Mouse (Mus musculus) stomach, embryonic 16.5 days (tissue): Measurements from ENCODE around the gene Pnkp. TPM values are rescaled to one million over a fixed set of nuclear protein-coding genes. Genes with fewer than 3 reads are reported as not detected.

ENCODE experiments used
- ATAC-seq: fragments of 200-750 bp; cut with Nextera tagmentation; 2 replicates; pipeline ENCODE4 v1.8.0; 2017; ENCODE audit warnings: moderate number of reproducible peaks, moderate TSS enrichment; ENCODE audit not compliant: insufficient read depth, low FRiP score
- H3K27ac ChIP-seq: fragments of 300-500 bp; sonication (generic); 2 replicates; pipeline ENCODE4 v1.5.1; 2014; ENCODE audit warnings: low read length
- H3K27me3 ChIP-seq: fragments of 300-500 bp; sonication (generic); 2 replicates; pipeline ENCODE4 v1.6.1; 2014; ENCODE audit warnings: low read length, control low read depth, mixed read lengths; ENCODE audit not compliant: control insufficient read depth, insufficient read depth
- H3K36me3 ChIP-seq: fragments of 300-500 bp; sonication (generic); 2 replicates; pipeline ENCODE4 v1.6.1; 2014; ENCODE audit warnings: low read length; ENCODE audit not compliant: control insufficient read depth, insufficient read depth
- H3K4me1 ChIP-seq: fragments of 300-500 bp; sonication (generic); 2 replicates; pipeline ENCODE4 v1.6.1; 2014; ENCODE audit warnings: low read length, control low read depth, mixed read lengths; ENCODE audit not compliant: control insufficient read depth, insufficient read depth
- H3K4me2 ChIP-seq: fragments of 300-500 bp; sonication (generic); 2 replicates; pipeline ENCODE4 v1.6.1; 2014; ENCODE audit warnings: low read depth, low read length, mixed read lengths
- H3K4me3 ChIP-seq: fragments of 300-500 bp; sonication (generic); replicated peaks from 2 replicates; pipeline ENCODE4 v1.5.1; 2014; ENCODE audit warnings: mild to moderate bottlenecking, low read length
- H3K9ac ChIP-seq: fragments of 300-500 bp; sonication (generic); 2 replicates; pipeline ENCODE4 v1.6.1; 2014; ENCODE audit warnings: low read length
- H3K9me3 ChIP-seq: fragments of 300-500 bp; sonication (generic); replicated peaks from 2 replicates; pipeline ENCODE4 v1.6.1; 2016; ENCODE audit warnings: low read length, control low read depth; ENCODE audit not compliant: control insufficient read depth
- WGBS: fragments of 180-500 bp; shearing (Covaris S2); extraction: QIAGEN DNeasy Blood & Tissue Kit; methylation state at CpG from one replicate; pipeline ENCODE4 v1.1.7; 2014; 5-methylcytosine and 5-hydroxymethylcytosine counted together
- polyA plus RNA-seq: library from polyadenylated mRNA; unstranded; fragments of >200 nt; fragmentation: Nextera tagmentation; extraction: Ambion mirVana; gene quantifications from 2 replicates; pipeline ENCODE4 v1.2.1, GENCODE M21; 2015

Gene Pnkp
- polyA plus RNA-seq, 1 experiment from 2014 or later, result 32.6 TPM

DNA sequence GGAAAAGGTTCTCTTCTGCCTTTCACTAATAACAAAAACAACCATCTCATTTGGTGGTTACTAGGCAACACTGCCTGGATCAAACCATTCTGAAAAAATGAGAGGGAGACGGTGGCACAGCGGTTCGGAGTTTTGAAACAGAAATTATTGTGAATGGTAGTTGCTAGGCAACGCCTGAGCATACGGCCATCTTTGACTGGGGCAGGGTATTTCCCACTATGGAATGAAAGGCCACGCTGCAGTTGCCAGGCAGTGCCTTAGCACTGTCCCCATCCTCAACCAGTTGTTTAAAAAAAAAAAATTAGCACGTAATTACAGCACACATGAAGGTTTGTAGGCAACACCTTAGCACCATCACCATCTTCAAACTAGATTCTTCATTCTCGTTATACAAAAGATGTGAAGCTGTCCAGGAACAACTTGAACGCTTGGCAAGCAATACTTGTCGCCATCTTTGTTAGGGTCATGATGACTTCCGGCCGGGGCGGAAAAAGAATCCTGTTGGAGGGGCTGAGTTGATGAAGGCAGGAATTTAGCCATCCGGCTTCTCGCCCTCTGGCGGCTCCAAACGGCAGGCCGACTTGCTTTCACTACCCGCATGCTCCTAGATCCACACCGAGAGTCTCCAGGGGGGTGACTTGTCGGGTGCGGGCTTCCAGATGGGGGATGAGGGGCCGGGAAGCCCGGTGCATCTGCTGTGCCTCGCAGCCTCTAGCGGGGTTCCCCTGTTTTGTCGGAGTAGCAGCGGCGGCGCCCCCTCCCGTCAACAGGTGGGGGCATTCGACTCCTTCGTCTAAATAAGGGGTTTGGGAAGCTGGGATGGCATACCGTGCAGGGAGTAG lies 38.9 kb downstream of the Pnkp start, which contains the start of gene Fuz:
Gene Fuz, plus strand, starts transcription at position 487 of the 842 bp plus-strand sequence.
- peaks cover 41% of the 10 kb centered on the region for H3K4me1 ChIP-seq
- H3K4me3 ChIP-seq, result peak within 1 kb of the TSS; percentile 69
- peak within 1 kb of the TSS; percentile 89 for H3K27ac ChIP-seq
- H3K9ac ChIP-seq, result peak within 1 kb of the TSS; percentile 84
- H3K36me3 ChIP-seq, result 0 out of 2 replicates have a peak, but pooled peaks cover 8% of the 10 kb centered on the region
- H3K9me3 ChIP-seq, result no peaks in the 10 kb centered on the region
- ATAC-seq, result peak; percentile 51
- peak within 1 kb of the TSS; percentile 71 for H3K4me2 ChIP-seq
- 1% methylated on average over 34 of the region's 34 CpGs for WGBS
- no peaks in the 10 kb centered on the region for H3K27me3 ChIP-seq

DNA sequence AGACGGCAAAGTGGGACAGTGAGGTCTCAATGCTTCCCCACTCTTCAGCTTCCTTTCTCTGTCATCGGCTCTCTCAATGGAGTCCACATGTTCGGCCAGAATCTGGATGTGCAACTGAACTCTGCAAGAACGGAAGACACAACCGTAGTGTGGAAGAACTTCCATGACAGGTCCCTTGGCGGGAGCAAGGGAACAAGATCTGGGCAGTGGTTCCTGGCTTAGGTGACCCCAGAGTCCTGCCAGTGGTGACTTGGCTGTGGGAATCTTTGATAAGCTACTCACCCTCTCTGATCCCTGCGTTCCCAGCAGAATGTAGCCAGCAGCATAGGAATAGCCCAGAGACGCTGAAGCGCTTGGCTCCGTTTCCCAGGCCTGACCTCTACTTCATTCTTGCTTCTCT lies 39.6 kb downstream of the Pnkp start:
- H3K36me3 ChIP-seq, result 0 out of 2 replicates have a peak, but pooled peaks cover 8% of the 10 kb centered on the region
- no peaks in the 10 kb centered on the region for H3K9me3 ChIP-seq
- H3K27ac ChIP-seq, result peak overlapping the region; percentile 89
- peak overlapping the region; percentile 71 for H3K4me2 ChIP-seq
- H3K9ac ChIP-seq, result peak overlapping the region; percentile 84
- WGBS, result 33% methylated on average over 10 of the region's 10 CpGs
- H3K4me3 ChIP-seq, result peak overlapping the region; percentile 69
- H3K4me1 ChIP-seq, result peaks cover 36% of the 10 kb centered on the region
- no peak for ATAC-seq
- no peaks in the 10 kb centered on the region for H3K27me3 ChIP-seq

DNA sequence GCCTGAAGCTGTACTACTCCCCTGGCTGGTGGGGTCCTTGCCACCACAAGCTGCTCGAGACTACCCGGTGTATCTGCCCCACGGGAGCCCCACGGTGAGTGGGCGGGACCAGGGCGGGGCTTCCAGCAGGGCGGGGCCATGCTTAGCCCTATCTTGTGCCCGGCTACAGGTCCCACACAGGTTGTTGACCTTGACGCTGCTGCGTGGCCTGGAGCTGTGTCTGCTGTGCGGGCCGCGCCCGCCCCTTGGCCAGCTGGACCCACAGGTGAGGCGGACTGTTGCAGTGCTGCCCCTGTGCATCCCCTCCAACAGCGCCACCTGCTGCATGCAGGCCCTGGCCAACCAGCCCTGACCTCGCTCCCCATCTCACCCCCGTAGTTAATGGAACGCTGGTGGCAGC lies 41.7 kb downstream of the Pnkp start:
- H3K4me3 ChIP-seq, result no peak overlapping the region
- ATAC-seq, result no peak
- no peaks in the 10 kb centered on the region for H3K9me3 ChIP-seq
- WGBS, result 32% methylated on average over 19 of the region's 19 CpGs
- H3K4me2 ChIP-seq, result no peak overlapping the region
- peaks cover 36% of the 10 kb centered on the region for H3K4me1 ChIP-seq
- no peak overlapping the region for H3K27ac ChIP-seq
- 0 out of 2 replicates have a peak, but pooled peaks cover 9% of the 10 kb centered on the region for H3K36me3 ChIP-seq
- 0 out of 2 replicates have a peak overlapping the region, but pooled peaks have one; percentile 10 for H3K9ac ChIP-seq
- no peaks in the 10 kb centered on the region for H3K27me3 ChIP-seq

DNA sequence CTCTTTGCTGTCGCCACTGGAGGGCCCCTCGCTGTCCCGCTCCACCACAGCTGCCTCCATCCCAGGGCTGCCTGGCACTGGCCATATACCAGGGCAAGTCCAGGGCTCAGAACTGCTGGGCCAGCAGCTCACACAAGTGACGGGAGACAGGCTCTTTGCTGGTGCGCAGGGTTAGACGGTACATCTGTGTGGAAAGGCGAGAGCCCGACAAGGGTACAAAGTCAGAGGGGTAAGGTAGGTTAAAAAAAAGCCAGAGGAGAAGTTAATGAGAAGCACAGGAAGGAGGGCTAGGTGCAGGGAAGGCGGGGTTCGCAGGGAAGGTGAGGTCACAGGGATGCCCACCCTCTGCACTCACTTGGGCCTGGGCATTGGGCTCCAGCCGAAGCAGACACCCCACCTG lies 43.7 kb downstream of the Pnkp start:
- no peaks in the 10 kb centered on the region for H3K27me3 ChIP-seq
- no peak for ATAC-seq
- peaks cover 27% of the 10 kb centered on the region; the same call in 1 of the 2 replicates for H3K36me3 ChIP-seq
- 88% methylated on average over 11 of the region's 11 CpGs for WGBS
- 0 out of 2 replicates have a peak overlapping the region, but pooled peaks have one; percentile 26 for H3K9ac ChIP-seq
- H3K4me3 ChIP-seq, result no peak overlapping the region
- H3K4me1 ChIP-seq, result peaks cover 27% of the 10 kb centered on the region
- no peak overlapping the region for H3K4me2 ChIP-seq
- no peaks in the 10 kb centered on the region for H3K9me3 ChIP-seq
- no peak overlapping the region; the same call in 1 of the 2 replicates for H3K27ac ChIP-seq

DNA sequence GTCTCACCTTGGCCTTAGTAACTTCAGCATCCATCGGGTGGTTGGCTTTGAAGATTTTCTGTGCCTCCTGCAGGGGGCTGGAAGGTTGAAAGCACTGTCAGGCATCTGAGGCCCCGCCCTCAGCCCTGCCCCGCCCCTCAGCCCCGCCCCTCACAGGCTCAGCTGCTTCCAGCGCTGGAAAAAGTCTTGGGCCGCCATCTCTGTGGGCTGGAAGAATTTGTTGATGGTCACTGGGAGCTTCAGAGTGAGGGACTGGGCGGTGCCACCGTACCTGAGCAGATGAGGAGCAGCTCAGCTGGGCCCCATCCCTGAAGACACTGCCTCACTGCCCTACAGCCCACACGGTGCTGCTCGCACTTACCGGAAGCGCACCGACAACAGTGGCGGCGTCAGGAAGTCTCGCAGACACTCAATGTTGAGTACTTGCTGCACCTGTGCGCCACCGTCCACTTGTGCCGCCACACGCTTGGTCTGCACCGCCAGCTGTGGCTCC lies 44.3 kb downstream of the Pnkp start:
- no peaks in the 10 kb centered on the region for H3K9me3 ChIP-seq
- H3K36me3 ChIP-seq, result peaks cover 32% of the 10 kb centered on the region; the same call in 1 of the 2 replicates
- ATAC-seq, result peak; percentile 54; the same call in 1 of the 2 replicates
- 13% methylated on average over 21 of the region's 21 CpGs for WGBS
- H3K27ac ChIP-seq, result no peak overlapping the region
- H3K4me1 ChIP-seq, result peaks cover 27% of the 10 kb centered on the region
- peak overlapping the region; percentile 62 for H3K9ac ChIP-seq
- H3K4me3 ChIP-seq, result peak overlapping the region; percentile 35
- peak overlapping the region; percentile 58 for H3K4me2 ChIP-seq
- no peaks in the 10 kb centered on the region for H3K27me3 ChIP-seq

DNA sequence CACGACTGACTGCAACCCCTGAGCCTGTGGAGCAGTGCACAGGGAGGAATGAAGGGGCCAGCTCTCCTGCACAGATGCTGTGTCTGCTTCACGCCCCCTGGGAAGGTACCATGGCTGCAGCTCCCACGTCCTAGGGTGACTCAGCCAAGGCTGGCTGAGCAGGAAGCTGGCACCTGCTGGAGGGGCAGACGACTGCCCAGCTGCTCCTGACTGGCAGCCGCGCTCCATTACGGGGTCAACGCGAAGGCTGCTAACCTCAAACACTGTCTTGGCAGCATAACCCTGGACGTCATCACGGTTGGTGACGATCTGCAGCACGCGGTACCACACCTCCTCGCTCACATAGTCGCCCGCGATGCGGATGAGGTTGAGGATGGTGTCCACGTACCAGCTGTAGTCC lies 48.5 kb downstream of the Pnkp start:
- Histone ChIP-seq H3K9me3 (no peaks in the 10 kb centered on the region), H3K4me2 (no peak overlapping the region), H3K27ac (no peak overlapping the region), H3K9ac (no peak overlapping the region), H3K36me3 (peaks cover 38% of the 10 kb centered on the region), H3K27me3 (no peaks in the 10 kb centered on the region), H3K4me3 (no peak overlapping the region), H3K4me1 (peaks cover 7% of the 10 kb centered on the region)
- no peak for ATAC-seq
- 91% methylated on average over 20 of the region's 20 CpGs for WGBS

DNA sequence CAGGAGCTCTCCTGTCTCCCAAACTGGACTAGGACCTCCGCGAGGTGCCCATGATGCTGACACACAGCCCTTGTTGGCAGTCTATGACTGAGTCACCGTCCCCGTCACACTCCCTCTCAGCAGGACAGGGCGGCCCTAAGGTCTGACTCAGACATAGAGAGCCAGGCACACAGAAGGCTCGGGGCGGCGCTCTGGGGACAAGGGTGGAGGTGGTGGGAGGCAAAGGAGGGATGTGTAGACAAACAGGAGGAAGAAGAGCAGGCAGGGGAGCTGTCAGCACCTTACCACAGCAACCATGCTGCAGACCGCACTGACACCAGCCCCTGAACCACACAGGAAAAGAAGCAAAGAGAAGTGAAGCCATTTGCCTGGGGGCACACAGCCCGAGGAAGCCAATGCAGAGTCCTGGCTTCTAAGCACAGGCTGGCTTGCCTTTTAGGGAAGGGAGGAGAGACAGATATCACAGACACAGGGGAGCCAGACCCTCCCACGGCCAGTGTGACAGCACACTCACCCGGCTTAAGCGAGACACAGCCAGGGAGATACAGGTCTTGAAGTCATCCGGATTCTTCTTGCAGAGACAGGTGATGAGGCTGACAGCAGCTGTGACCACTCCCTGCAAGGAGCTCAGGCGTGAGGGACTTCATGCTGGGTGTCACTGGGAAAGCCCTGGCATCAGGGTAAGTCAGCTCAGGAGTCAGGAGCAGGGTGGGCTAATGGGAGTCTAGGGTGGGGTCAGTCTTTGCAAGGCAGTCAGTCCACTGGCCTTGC lies 52.0 kb downstream of the Pnkp start:
- H3K4me3 ChIP-seq, result no peak overlapping the region
- WGBS, result 86% methylated on average over 15 of the region's 15 CpGs
- H3K9me3 ChIP-seq, result no peaks in the 10 kb centered on the region
- no peak overlapping the region for H3K27ac ChIP-seq
- no peak overlapping the region for H3K4me2 ChIP-seq
- H3K9ac ChIP-seq, result no peak overlapping the region
- no peaks in the 10 kb centered on the region for H3K27me3 ChIP-seq
- H3K36me3 ChIP-seq, result peaks cover 34% of the 10 kb centered on the region
- ATAC-seq, result no peak
- no peaks in the 10 kb centered on the region for H3K4me1 ChIP-seq
